9 mouse cellular contexts compared by ENCODE assay signal in genomic region chrX:167032586-167032985, GRCm38 (mm10).
DNase-seq lines count a peak whose midpoint lies in the region; ATAC-seq lines count a peak whose summit lies in the region.
"Had no signal": no experiment of that assay in that cellular context is flagged by ENCODE, and none has a peak within 500 bp of the region (broad histone marks: within the 10 kb centered on the region; RNA-seq: fewer than 3 reads in every experiment).

No protein-coding gene starts in this region.

- no peak overlapping the region for H3K4me2 ChIP-seq in limb, embryonic 12.5 days
- no peak overlapping the region for H3K4me2 ChIP-seq in stomach, embryonic 14.5 days (replicated peaks; ENCODE audit: low read depth, low read length)
- H3K4me2 ChIP-seq in midbrain, embryonic 11.5 days = no peak overlapping the region

- H3K9ac ChIP-seq in limb, embryonic 12.5 days (replicated peaks) = no peak overlapping the region
- H3K9ac ChIP-seq in stomach, embryonic 14.5 days (replicated peaks; ENCODE audit: low read depth, low read length) = no peak overlapping the region
- no peak overlapping the region for H3K9ac ChIP-seq in midbrain, embryonic 11.5 days (ENCODE audit: low read length)

- no peak overlapping the region for H3K4me3 ChIP-seq in limb, embryonic 12.5 days (replicated peaks)
- no peak overlapping the region for H3K4me3 ChIP-seq in limb, embryonic 10.5 days
- H3K4me3 ChIP-seq in stomach, embryonic 14.5 days (ENCODE audit: low read depth, low read length) = no peak overlapping the region
- no peak overlapping the region for H3K4me3 ChIP-seq in midbrain, embryonic 11.5 days (ENCODE audit: low read depth, low read length)
- no peak overlapping the region for H3K4me3 ChIP-seq in midbrain, embryonic 10.5 days

- H3K27ac ChIP-seq in limb, embryonic 12.5 days = 0 out of 2 replicates have a peak overlapping the region, but pooled peaks have one; percentile 23
- no peak overlapping the region for H3K27ac ChIP-seq in limb, embryonic 10.5 days
- peak overlapping the region; percentile 27; the same call in 1 of the 2 replicates for H3K27ac ChIP-seq in stomach, embryonic 14.5 days (ENCODE audit: low read length)
- H3K27ac ChIP-seq in midbrain, embryonic 11.5 days (ENCODE audit: low read depth, low read length) = no peak overlapping the region
- H3K27ac ChIP-seq in midbrain, embryonic 10.5 days (replicated peaks) = no peak overlapping the region

- H3K27me3 ChIP-seq in limb, embryonic 12.5 days = peaks cover 44% of the 10 kb centered on the region
- H3K27me3 ChIP-seq in limb, embryonic 10.5 days (ENCODE audit: low read depth, poor library complexity, severe bottlenecking) = peaks cover 100% of the 10 kb centered on the region
- H3K27me3 ChIP-seq in stomach, embryonic 14.5 days (ENCODE audit: control insufficient read depth, insufficient read depth, low read length) = 0 out of 2 replicates have a peak, but pooled peaks cover under 1% of the 10 kb centered on the region
- H3K27me3 ChIP-seq in midbrain, embryonic 11.5 days (ENCODE audit: control insufficient read depth, insufficient read depth, low read length) = peaks cover 10% of the 10 kb centered on the region
- H3K27me3 ChIP-seq in midbrain, embryonic 10.5 days (ENCODE audit: low read depth, poor library complexity, severe bottlenecking) = peaks cover 100% of the 10 kb centered on the region

- ATAC-seq in limb, embryonic 12.5 days (ENCODE audit: insufficient number of reproducible peaks, insufficient read depth, low FRiP score, low TSS enrichment, low read depth) = 0 out of 2 replicates have a peak, but pooled peaks have one; percentile 47
- 0 out of 2 replicates have a peak, but pooled peaks have one; percentile 58 for ATAC-seq in stomach, embryonic 14.5 days (ENCODE audit: insufficient number of reproducible peaks, insufficient read depth, low FRiP score, low read depth)
- no peak for ATAC-seq in midbrain, embryonic 11.5 days (ENCODE audit: low FRiP score)
- ATAC-seq: forebrain, embryonic 14.5 days had no signal

- WGBS in limb, embryonic 12.5 days = 44% methylated on average over 3 of the region's 3 CpGs
- 74% methylated on average over 3 of the region's 3 CpGs for WGBS in limb, embryonic 10.5 days
- 26% methylated on average over 3 of the region's 3 CpGs for WGBS in stomach, embryonic 14.5 days
- 79% methylated on average over 3 of the region's 3 CpGs for WGBS in midbrain, embryonic 11.5 days
- 63% methylated on average over 3 of the region's 3 CpGs for WGBS in midbrain, embryonic 10.5 days

- no peaks in the 10 kb centered on the region for H3K4me1 ChIP-seq in limb, embryonic 12.5 days (replicated peaks)
- no peaks in the 10 kb centered on the region for H3K4me1 ChIP-seq in limb, embryonic 10.5 days
- no peaks in the 10 kb centered on the region for H3K4me1 ChIP-seq in stomach, embryonic 14.5 days (ENCODE audit: control insufficient read depth, insufficient read depth, low read length)
- H3K4me1 ChIP-seq in midbrain, embryonic 11.5 days (ENCODE audit: control insufficient read depth, insufficient read depth, low read length) = no peaks in the 10 kb centered on the region
- no peaks in the 10 kb centered on the region for H3K4me1 ChIP-seq in midbrain, embryonic 10.5 days

- no peaks in the 10 kb centered on the region for H3K36me3 ChIP-seq in limb, embryonic 12.5 days
- H3K36me3 ChIP-seq in limb, embryonic 10.5 days = no peaks in the 10 kb centered on the region
- no peaks in the 10 kb centered on the region for H3K36me3 ChIP-seq in stomach, embryonic 14.5 days (ENCODE audit: control insufficient read depth, insufficient read depth, low read length)
- no peaks in the 10 kb centered on the region for H3K36me3 ChIP-seq in midbrain, embryonic 11.5 days (ENCODE audit: control insufficient read depth, insufficient read depth, low read length)
- no peaks in the 10 kb centered on the region for H3K36me3 ChIP-seq in midbrain, embryonic 10.5 days

- no peaks in the 10 kb centered on the region for H3K9me3 ChIP-seq in limb, embryonic 12.5 days
- H3K9me3 ChIP-seq in limb, embryonic 10.5 days (replicated peaks) = no peaks in the 10 kb centered on the region
- no peaks in the 10 kb centered on the region for H3K9me3 ChIP-seq in stomach, embryonic 14.5 days (ENCODE audit: control insufficient read depth, low read depth, low read length)
- no peaks in the 10 kb centered on the region for H3K9me3 ChIP-seq in midbrain, embryonic 11.5 days (ENCODE audit: control insufficient read depth, low read length)
- no peaks in the 10 kb centered on the region for H3K9me3 ChIP-seq in midbrain, embryonic 10.5 days (replicated peaks)

- no peak for DNase-seq in limb, embryonic 10.5 days (ENCODE audit: low spot score)
- peak; percentile 40 to 66 for DNase-seq in heart, adult 9 months (ENCODE audit: low spot score in 2 of 2)
- peak; percentile 39 for DNase-seq in kidney, postnatal 14 days
- no peak for DNase-seq in midbrain, embryonic 11.5 days (ENCODE audit: low spot score, missing footprints)
- DNase-seq in cerebellum, adult 11-12 months = no peak
- no peak for DNase-seq in midbrain, embryonic 10.5 days (ENCODE audit: low spot score)

Comparison
In these comparisons a context has a peak if more than half of its experiments do, and no peak if none do; other contexts are left out.
1. H3K27ac ChIP-seq: peak in limb, embryonic 12.5 days (single experiment) and stomach, embryonic 14.5 days (single experiment); none in limb, embryonic 10.5 days (single experiment), midbrain, embryonic 11.5 days (single experiment) and midbrain, embryonic 10.5 days (single experiment).
2. DNase-seq: peak in heart, adult 9 months (2 of 2) and kidney, postnatal 14 days (single experiment); none in limb, embryonic 10.5 days (single experiment), midbrain, embryonic 11.5 days (single experiment), cerebellum, adult 11-12 months (single experiment) and midbrain, embryonic 10.5 days (single experiment).